Mouse (Mus musculus): ENCODE results near the gene Slc4a8. TPM values are rescaled to one million over a fixed set of nuclear protein-coding genes. Genes with fewer than 3 reads are reported as not detected.

The Slc4a8 gene
- polyA plus RNA-seq, 1 experiment from 2014 or later = 23.6 TPM

GRCm38 (mm10) chr15:100735953-100736300 lies 25.6 kb upstream of the Slc4a8 start:
- no peak for DNase-seq (ENCODE audit: low spot score)
- H3K36me3 ChIP-seq (replicated peaks; ENCODE audit: control insufficient read depth, insufficient read depth) = no peaks in the 10 kb centered on the region
- H3K4me2 ChIP-seq (replicated peaks) = no peak overlapping the region
- no peaks in the 10 kb centered on the region for H3K9me3 ChIP-seq (ENCODE audit: control insufficient read depth, low read length)
- peaks cover 3% of the 10 kb centered on the region for H3K27me3 ChIP-seq (ENCODE audit: control insufficient read depth, insufficient read depth, low read length)
- WGBS = 84% methylated on average over 9 of the region's 9 CpGs
- H3K27ac ChIP-seq = no peak overlapping the region
- no peaks in the 10 kb centered on the region for H3K4me1 ChIP-seq (replicated peaks; ENCODE audit: control insufficient read depth, insufficient read depth, low read length)
- H3K9ac ChIP-seq = no peak overlapping the region
- no peak for ATAC-seq (ENCODE audit: low FRiP score)
- H3K4me3 ChIP-seq (replicated peaks; ENCODE audit: low read length) = no peak overlapping the region

GRCm38 (mm10) chr15:100737667-100738066 lies 23.9 kb upstream of the Slc4a8 start:
- no peak for ATAC-seq (ENCODE audit: low FRiP score)
- no peak overlapping the region for H3K9ac ChIP-seq
- no peak overlapping the region for H3K27ac ChIP-seq
- H3K27me3 ChIP-seq (ENCODE audit: control insufficient read depth, insufficient read depth, low read length) = no peaks in the 10 kb centered on the region
- H3K4me3 ChIP-seq (replicated peaks; ENCODE audit: low read length) = no peak overlapping the region
- H3K4me1 ChIP-seq (replicated peaks; ENCODE audit: control insufficient read depth, insufficient read depth, low read length) = no peaks in the 10 kb centered on the region
- H3K9me3 ChIP-seq (ENCODE audit: control insufficient read depth, low read length) = no peaks in the 10 kb centered on the region
- no peaks in the 10 kb centered on the region for H3K36me3 ChIP-seq (replicated peaks; ENCODE audit: control insufficient read depth, insufficient read depth)
- no peak for DNase-seq (ENCODE audit: low spot score)
- 87% methylated on average over 3 of the region's 3 CpGs for WGBS
- H3K4me2 ChIP-seq (replicated peaks) = no peak overlapping the region

- Histone ChIP-seq H3K4me1 (replicated peaks; ENCODE audit: control insufficient read depth, insufficient read depth, low read length) (no peaks in the 10 kb centered on the region), H3K4me2 (replicated peaks) (no peak overlapping the region), H3K36me3 (replicated peaks; ENCODE audit: control insufficient read depth, insufficient read depth) (no peaks in the 10 kb centered on the region), H3K27me3 (ENCODE audit: control insufficient read depth, insufficient read depth, low read length) (no peaks in the 10 kb centered on the region), H3K4me3 (replicated peaks; ENCODE audit: low read length) (no peak overlapping the region), H3K27ac (no peak overlapping the region), H3K9me3 (ENCODE audit: control insufficient read depth, low read length) (no peaks in the 10 kb centered on the region), H3K9ac (no peak overlapping the region)
- WGBS = 87% methylated on average over 7 of the region's 7 CpGs
- ATAC-seq (ENCODE audit: low FRiP score) (no peak), DNase-seq (ENCODE audit: low spot score) (no peak)
Observed at GRCm38 (mm10) chr15:100738351-100738781, 23.2 kb upstream of the Slc4a8 start.

GRCm38 (mm10) chr15:100739442-100739841 lies 22.1 kb upstream of the Slc4a8 start:
- Histone ChIP-seq H3K27me3 (ENCODE audit: control insufficient read depth, insufficient read depth, low read length) (no peaks in the 10 kb centered on the region), H3K4me3 (replicated peaks; ENCODE audit: low read length) (no peak overlapping the region), H3K36me3 (replicated peaks; ENCODE audit: control insufficient read depth, insufficient read depth) (no peaks in the 10 kb centered on the region), H3K4me2 (replicated peaks) (no peak overlapping the region), H3K9me3 (ENCODE audit: control insufficient read depth, low read length) (no peaks in the 10 kb centered on the region), H3K27ac (no peak overlapping the region), H3K4me1 (replicated peaks; ENCODE audit: control insufficient read depth, insufficient read depth, low read length) (no peaks in the 10 kb centered on the region), H3K9ac (no peak overlapping the region)
- no peak for ATAC-seq (ENCODE audit: low FRiP score)
- DNase-seq (ENCODE audit: low spot score) = no peak
- 91% methylated on average over 6 of the region's 6 CpGs for WGBS

GRCm38 (mm10) chr15:100743238-100743637 lies 18.3 kb upstream of the Slc4a8 start:
- 92% methylated on average over 6 of the region's 6 CpGs for WGBS
- H3K9me3 ChIP-seq (ENCODE audit: control insufficient read depth, low read length) = no peaks in the 10 kb centered on the region
- no peaks in the 10 kb centered on the region for H3K27me3 ChIP-seq (ENCODE audit: control insufficient read depth, insufficient read depth, low read length)
- DNase-seq (ENCODE audit: low spot score) (no peak), ATAC-seq (ENCODE audit: low FRiP score) (no peak)
- H3K9ac ChIP-seq = no peak overlapping the region
- H3K36me3 ChIP-seq (replicated peaks; ENCODE audit: control insufficient read depth, insufficient read depth) = no peaks in the 10 kb centered on the region
- H3K4me3 ChIP-seq (replicated peaks; ENCODE audit: low read length) = no peak overlapping the region
- H3K27ac ChIP-seq = no peak overlapping the region
- H3K4me1 ChIP-seq (replicated peaks; ENCODE audit: control insufficient read depth, insufficient read depth, low read length) = 0 out of 2 replicates have a peak, but pooled peaks cover 11% of the 10 kb centered on the region
- H3K4me2 ChIP-seq (replicated peaks) = no peak overlapping the region

GRCm38 (mm10) chr15:100746478-100747120 lies 14.9 kb upstream of the Slc4a8 start:
- no peak for ATAC-seq (ENCODE audit: low FRiP score)
- Histone ChIP-seq H3K4me2 (replicated peaks) (peak overlapping the region; percentile 50), H3K9me3 (ENCODE audit: control insufficient read depth, low read length) (no peaks in the 10 kb centered on the region), H3K4me1 (replicated peaks; ENCODE audit: control insufficient read depth, insufficient read depth, low read length) (0 out of 2 replicates have a peak, but pooled peaks cover 11% of the 10 kb centered on the region), H3K27me3 (ENCODE audit: control insufficient read depth, insufficient read depth, low read length) (no peaks in the 10 kb centered on the region), H3K4me3 (replicated peaks; ENCODE audit: low read length) (peak overlapping the region; percentile 14), H3K36me3 (replicated peaks; ENCODE audit: control insufficient read depth, insufficient read depth) (no peaks in the 10 kb centered on the region), H3K9ac (no peak overlapping the region), H3K27ac (no peak overlapping the region)
- no peak for DNase-seq (ENCODE audit: low spot score)
- 39% methylated on average over 6 of the region's 6 CpGs for WGBS

- peak overlapping the region; percentile 50 for H3K4me2 ChIP-seq (replicated peaks)
- H3K36me3 ChIP-seq (replicated peaks; ENCODE audit: control insufficient read depth, insufficient read depth) = no peaks in the 10 kb centered on the region
- DNase-seq (ENCODE audit: low spot score) = no peak
- H3K9me3 ChIP-seq (ENCODE audit: control insufficient read depth, low read length) = no peaks in the 10 kb centered on the region
- H3K4me1 ChIP-seq (replicated peaks; ENCODE audit: control insufficient read depth, insufficient read depth, low read length) = 0 out of 2 replicates have a peak, but pooled peaks cover 11% of the 10 kb centered on the region
- 3% methylated on average over 21 of the region's 27 CpGs for WGBS
- ATAC-seq (ENCODE audit: low FRiP score) = peak; percentile 34; the same call in 1 of the 2 replicates
- H3K27ac ChIP-seq = no peak overlapping the region
- H3K4me3 ChIP-seq (replicated peaks; ENCODE audit: low read length) = peak overlapping the region; percentile 14
- H3K9ac ChIP-seq = no peak overlapping the region
- H3K27me3 ChIP-seq (ENCODE audit: control insufficient read depth, insufficient read depth, low read length) = no peaks in the 10 kb centered on the region
Observed at GRCm38 (mm10) chr15:100747121-100747963, 14.2 kb upstream of the Slc4a8 start.

- H3K27ac ChIP-seq = no peak overlapping the region
- no peaks in the 10 kb centered on the region for H3K36me3 ChIP-seq (replicated peaks; ENCODE audit: control insufficient read depth, insufficient read depth)
- DNase-seq (ENCODE audit: low spot score) = no peak
- ATAC-seq (ENCODE audit: low FRiP score) = no peak
- no peaks in the 10 kb centered on the region for H3K27me3 ChIP-seq (ENCODE audit: control insufficient read depth, insufficient read depth, low read length)
- H3K9ac ChIP-seq = no peak overlapping the region
- H3K4me1 ChIP-seq (replicated peaks; ENCODE audit: control insufficient read depth, insufficient read depth, low read length) = 0 out of 2 replicates have a peak, but pooled peaks cover 11% of the 10 kb centered on the region
- no peak overlapping the region for H3K4me3 ChIP-seq (replicated peaks; ENCODE audit: low read length)
- no peak overlapping the region for H3K4me2 ChIP-seq (replicated peaks)
- H3K9me3 ChIP-seq (ENCODE audit: control insufficient read depth, low read length) = no peaks in the 10 kb centered on the region
- WGBS = 88% methylated on average over 3 of the region's 3 CpGs
Observed at GRCm38 (mm10) chr15:100748584-100748983, 13.0 kb upstream of the Slc4a8 start.

GRCm38 (mm10) chr15:100749751-100750538 lies 11.6 kb upstream of the Slc4a8 start:
- Histone ChIP-seq H3K27ac (no peak overlapping the region), H3K9ac (no peak overlapping the region), H3K4me3 (replicated peaks; ENCODE audit: low read length) (no peak overlapping the region), H3K27me3 (ENCODE audit: control insufficient read depth, insufficient read depth, low read length) (no peaks in the 10 kb centered on the region), H3K4me1 (replicated peaks; ENCODE audit: control insufficient read depth, insufficient read depth, low read length) (0 out of 2 replicates have a peak, but pooled peaks cover 11% of the 10 kb centered on the region), H3K9me3 (ENCODE audit: control insufficient read depth, low read length) (no peaks in the 10 kb centered on the region), H3K36me3 (replicated peaks; ENCODE audit: control insufficient read depth, insufficient read depth) (no peaks in the 10 kb centered on the region), H3K4me2 (replicated peaks) (no peak overlapping the region)
- no peak for DNase-seq (ENCODE audit: low spot score)
- 78% methylated on average over 10 of the region's 10 CpGs for WGBS
- ATAC-seq (ENCODE audit: low FRiP score) = no peak

Data from hindbrain, embryonic 14.5 days (tissue).